Mouse (Mus musculus) thymus, postnatal 25 days (tissue): ENCODE measurements at regions not wholly inside any gene's neighbourhood (a gene's known extent, or its start where the extent isn't known, plus 50 kb on each side); places are given as distances from the start of the nearest gene placed in this dataset.

Experiments used
- DNase-seq: peaks from one replicate; pipeline ENCODE4 v3.0.0; 2022

DNA sequence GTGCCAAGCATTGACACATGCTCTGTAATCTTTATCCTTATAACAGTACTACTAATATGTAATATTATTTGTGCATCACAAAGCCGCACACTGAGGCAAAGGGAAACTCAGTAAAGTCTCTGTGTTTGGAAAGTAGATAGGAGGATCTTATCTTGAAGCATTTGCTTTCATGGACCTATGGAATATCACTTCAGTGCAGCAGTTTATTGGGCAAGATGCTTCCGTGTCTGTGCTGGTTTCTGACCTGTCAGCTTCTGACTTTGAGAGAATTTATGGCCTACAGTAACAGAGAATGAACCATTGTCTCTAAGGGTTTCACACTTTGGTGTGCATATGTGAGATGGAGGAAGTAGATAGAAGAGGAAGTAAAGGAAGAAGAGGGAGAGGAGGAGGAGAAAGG lies 74.0 kb upstream of the Far2 start:
- DNase-seq: no peak

DNA sequence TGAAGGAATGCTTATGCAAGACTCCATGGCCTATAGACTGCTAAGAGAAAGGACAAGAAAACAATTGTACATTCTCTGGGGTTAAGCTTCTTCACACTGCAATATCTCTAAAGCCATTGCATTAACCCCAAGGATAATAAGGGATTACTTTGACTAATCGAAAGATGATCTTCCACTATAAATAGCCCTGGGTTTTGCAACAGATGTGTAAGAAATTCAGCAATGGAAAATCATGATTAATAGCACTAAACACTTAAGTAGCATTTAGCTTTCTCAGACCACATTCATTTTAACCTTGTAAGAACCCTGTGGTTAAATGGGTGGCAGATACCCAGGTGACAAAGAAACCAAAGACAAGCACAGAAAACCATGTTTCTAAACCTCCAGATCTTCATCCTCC lies 71.1 kb upstream of the Far2 start:
- DNase-seq: no peak

DNA sequence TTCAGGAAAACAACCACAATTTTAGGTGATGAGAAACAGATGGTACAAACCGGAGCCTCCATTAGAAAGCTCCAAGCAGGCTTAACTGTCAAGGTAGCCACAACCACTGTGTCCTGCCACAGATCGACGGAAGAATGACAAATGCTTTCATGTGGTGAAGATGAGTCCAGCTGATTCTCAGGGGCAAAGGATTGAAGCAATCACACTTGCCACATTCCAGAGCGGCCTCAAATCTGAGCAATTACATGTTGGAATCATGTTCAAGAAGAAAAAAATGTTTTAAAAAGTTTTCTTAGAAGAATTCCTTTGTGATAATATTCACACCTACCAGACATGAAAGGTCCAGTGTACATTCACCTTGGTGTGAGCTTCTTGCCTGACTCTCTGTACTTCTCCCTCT lies 57.7 kb upstream of the Far2 start:
- DNase-seq: no peak
